Mouse (Mus musculus) midbrain, embryonic 12.5 days (tissue): Measurements from ENCODE around the gene Kif1a. TPM values are rescaled to one million over a fixed set of nuclear protein-coding genes. Genes with fewer than 3 reads are reported as not detected.
A peak's percentile ranks its signal among the peaks of the same experiment; 100 is the strongest.

Experiments
- ATAC-seq: fragments of 200-750 bp; cut with Nextera tagmentation; 2 replicates; pipeline ENCODE4 v1.8.0; 2017; ENCODE audit warnings: low read depth, moderate TSS enrichment, moderate library complexity; ENCODE audit not compliant: low FRiP score
- H3K27ac ChIP-seq: fragments of 300-500 bp; sonication (generic); replicated peaks from 2 replicates; pipeline ENCODE4 v1.5.1; 2016; ENCODE audit warnings: mild to moderate bottlenecking
- H3K27me3 ChIP-seq: fragments of 300-500 bp; sonication (generic); 2 replicates; pipeline ENCODE4 v1.6.1; 2016; ENCODE audit warnings: mild to moderate bottlenecking
- H3K36me3 ChIP-seq: fragments of 300-500 bp; sonication (generic); 2 replicates; pipeline ENCODE4 v1.6.1; 2016
- H3K4me1 ChIP-seq: fragments of 300-500 bp; sonication (generic); 2 replicates; pipeline ENCODE4 v1.6.1; 2016
- H3K4me2 ChIP-seq: fragments of 300-500 bp; sonication (generic); replicated peaks from 2 replicates; pipeline ENCODE4 v1.6.1; 2016; ENCODE audit warnings: mild to moderate bottlenecking, moderate library complexity
- H3K4me3 ChIP-seq: fragments of 300-500 bp; sonication (generic); 2 replicates; pipeline ENCODE4 v1.5.1; 2016; ENCODE audit warnings: mild to moderate bottlenecking
- H3K9ac ChIP-seq: fragments of 300-500 bp; sonication (generic); replicated peaks from 2 replicates; pipeline ENCODE4 v1.6.1; 2016; ENCODE audit warnings: mild to moderate bottlenecking, moderate library complexity
- H3K9me3 ChIP-seq: fragments of 300-500 bp; sonication (generic); 2 replicates; pipeline ENCODE4 v1.6.1; 2016; ENCODE audit warnings: mild to moderate bottlenecking
- WGBS: fragments of 180-500 bp; shearing (Covaris S2); methylation state at CpG from one replicate; pipeline ENCODE4 v1.1.7; 2016; 5-methylcytosine and 5-hydroxymethylcytosine counted together
- polyA plus RNA-seq: library from polyadenylated mRNA; unstranded; fragments of >200 nt; fragmentation: Nextera tagmentation; extraction: Ambion mirVana; gene quantifications from 2 replicates; pipeline ENCODE4 v1.2.1, GENCODE M21; 2016

Gene Kif1a
- 125 and 126 TPM in 2 replicates for polyA plus RNA-seq

- ATAC-seq: peak; percentile 92
- no peaks in the 10 kb centered on the region for H3K36me3 ChIP-seq
- H3K4me2 ChIP-seq: peak within 1 kb of the TSS; percentile 95
- under 1% methylated on average over 39 of the region's 39 CpGs for WGBS
- peak within 1 kb of the TSS; percentile 62 for H3K4me3 ChIP-seq
- peak within 1 kb of the TSS; percentile 71 for H3K9ac ChIP-seq
- H3K27ac ChIP-seq: peak within 1 kb of the TSS; percentile 73
- peaks cover 25% of the 10 kb centered on the region for H3K4me1 ChIP-seq
- H3K27me3 ChIP-seq: peaks cover 27% of the 10 kb centered on the region
- H3K9me3 ChIP-seq: no peaks in the 10 kb centered on the region
Measured at GRCm38 (mm10) chr1:93101571-93102061, at the start of gene Kif1a. Gene Kif1a (minus strand): TSS chr1:93101951.

- Histone ChIP-seq H3K4me1 (no peaks in the 10 kb centered on the region), H3K9me3 (no peaks in the 10 kb centered on the region), H3K9ac (no peak overlapping the region), H3K4me3 (no peak overlapping the region), H3K36me3 (no peaks in the 10 kb centered on the region), H3K27ac (no peak overlapping the region), H3K4me2 (no peak overlapping the region), H3K27me3 (no peaks in the 10 kb centered on the region)
- WGBS: 68% methylated on average over 2 of the region's 2 CpGs
- ATAC-seq: no peak
Measured at GRCm38 (mm10) chr1:93150907-93151661, 49.3 kb upstream of the Kif1a start.

- WGBS: 75% methylated on average over 9 of the region's 9 CpGs
- no peaks in the 10 kb centered on the region for H3K36me3 ChIP-seq
- no peak overlapping the region for H3K27ac ChIP-seq
- ATAC-seq: no peak
- no peaks in the 10 kb centered on the region for H3K9me3 ChIP-seq
- no peak overlapping the region for H3K4me2 ChIP-seq
- H3K4me3 ChIP-seq: no peak overlapping the region
- no peaks in the 10 kb centered on the region for H3K27me3 ChIP-seq
- H3K9ac ChIP-seq: no peak overlapping the region
- no peaks in the 10 kb centered on the region for H3K4me1 ChIP-seq
Measured at GRCm38 (mm10) chr1:93144176-93144575, 42.4 kb upstream of the Kif1a start.

GRCm38 (mm10) chr1:93142871-93143270 lies 41.1 kb upstream of the Kif1a start:
- H3K9me3 ChIP-seq: no peaks in the 10 kb centered on the region
- no peaks in the 10 kb centered on the region for H3K4me1 ChIP-seq
- H3K27me3 ChIP-seq: no peaks in the 10 kb centered on the region
- H3K9ac ChIP-seq: no peak overlapping the region
- ATAC-seq: no peak
- H3K36me3 ChIP-seq: no peaks in the 10 kb centered on the region
- no peak overlapping the region for H3K4me2 ChIP-seq
- 93% methylated on average over 1 of the region's 1 CpGs for WGBS
- H3K27ac ChIP-seq: no peak overlapping the region
- no peak overlapping the region for H3K4me3 ChIP-seq

GRCm38 (mm10) chr1:93139713-93140112 lies 38.0 kb upstream of the Kif1a start:
- Histone ChIP-seq H3K4me3 (no peak overlapping the region), H3K4me1 (no peaks in the 10 kb centered on the region), H3K9ac (no peak overlapping the region), H3K4me2 (no peak overlapping the region), H3K9me3 (no peaks in the 10 kb centered on the region), H3K27me3 (no peaks in the 10 kb centered on the region), H3K27ac (no peak overlapping the region), H3K36me3 (no peaks in the 10 kb centered on the region)
- no peak for ATAC-seq
- 82% methylated on average over 7 of the region's 7 CpGs for WGBS

GRCm38 (mm10) chr1:93138534-93138933 lies 36.8 kb upstream of the Kif1a start:
- no peak for ATAC-seq
- H3K36me3 ChIP-seq: no peaks in the 10 kb centered on the region
- H3K4me2 ChIP-seq: no peak overlapping the region
- no peaks in the 10 kb centered on the region for H3K4me1 ChIP-seq
- H3K27me3 ChIP-seq: no peaks in the 10 kb centered on the region
- 83% methylated on average over 6 of the region's 6 CpGs for WGBS
- no peak overlapping the region for H3K4me3 ChIP-seq
- no peak overlapping the region for H3K27ac ChIP-seq
- no peak overlapping the region for H3K9ac ChIP-seq
- no peaks in the 10 kb centered on the region for H3K9me3 ChIP-seq

- H3K4me1 ChIP-seq: no peaks in the 10 kb centered on the region
- H3K9ac ChIP-seq: no peak within 1 kb of the TSS
- no peaks in the 10 kb centered on the region for H3K36me3 ChIP-seq
- H3K27me3 ChIP-seq: no peaks in the 10 kb centered on the region; the same call in 1 of the 2 replicates
- H3K4me3 ChIP-seq: no peak within 1 kb of the TSS
- no peak within 1 kb of the TSS for H3K4me2 ChIP-seq
- no peak within 1 kb of the TSS for H3K27ac ChIP-seq
- WGBS: 87% methylated on average over 12 of the region's 12 CpGs
- ATAC-seq: no peak
- H3K9me3 ChIP-seq: no peaks in the 10 kb centered on the region
Measured at GRCm38 (mm10) chr1:93135036-93135526, 33.3 kb upstream of the Kif1a start, which contains the start of gene Agxt. Gene Agxt (plus strand): TSS chr1:93135240.

- no peak overlapping the region for H3K4me3 ChIP-seq
- no peak overlapping the region for H3K4me2 ChIP-seq
- H3K9ac ChIP-seq: no peak overlapping the region
- no peak overlapping the region for H3K27ac ChIP-seq
- H3K4me1 ChIP-seq: no peaks in the 10 kb centered on the region
- no peaks in the 10 kb centered on the region for H3K9me3 ChIP-seq
- H3K27me3 ChIP-seq: no peaks in the 10 kb centered on the region; the same call in 1 of the 2 replicates
- WGBS: 74% methylated on average over 8 of the region's 8 CpGs
- no peaks in the 10 kb centered on the region for H3K36me3 ChIP-seq
- no peak for ATAC-seq
Measured at GRCm38 (mm10) chr1:93132676-93133075, 30.9 kb upstream of the Kif1a start.

GRCm38 (mm10) chr1:93130242-93130983 lies 28.7 kb upstream of the Kif1a start:
- 71% methylated on average over 10 of the region's 10 CpGs for WGBS
- no peak overlapping the region for H3K4me3 ChIP-seq
- no peak for ATAC-seq
- no peak overlapping the region for H3K4me2 ChIP-seq
- H3K27me3 ChIP-seq: no peaks in the 10 kb centered on the region; the same call in 1 of the 2 replicates
- no peaks in the 10 kb centered on the region for H3K4me1 ChIP-seq
- no peak overlapping the region for H3K9ac ChIP-seq
- no peaks in the 10 kb centered on the region for H3K9me3 ChIP-seq
- H3K36me3 ChIP-seq: no peaks in the 10 kb centered on the region
- no peak overlapping the region for H3K27ac ChIP-seq

GRCm38 (mm10) chr1:93128710-93129349 lies 27.1 kb upstream of the Kif1a start:
- Histone ChIP-seq H3K27ac (no peak overlapping the region), H3K4me3 (no peak overlapping the region), H3K4me2 (no peak overlapping the region), H3K27me3 (no peaks in the 10 kb centered on the region; the same call in 1 of the 2 replicates), H3K36me3 (no peaks in the 10 kb centered on the region), H3K9me3 (no peaks in the 10 kb centered on the region), H3K9ac (no peak overlapping the region), H3K4me1 (no peaks in the 10 kb centered on the region)
- WGBS: 25% methylated on average over 6 of the region's 6 CpGs
- no peak for ATAC-seq

- H3K9me3 ChIP-seq: no peaks in the 10 kb centered on the region
- H3K27ac ChIP-seq: no peak overlapping the region
- H3K4me3 ChIP-seq: no peak overlapping the region
- H3K4me1 ChIP-seq: no peaks in the 10 kb centered on the region
- H3K27me3 ChIP-seq: no peaks in the 10 kb centered on the region; the same call in 1 of the 2 replicates
- ATAC-seq: no peak
- H3K4me2 ChIP-seq: no peak overlapping the region
- 80% methylated on average over 8 of the region's 8 CpGs for WGBS
- no peak overlapping the region for H3K9ac ChIP-seq
- H3K36me3 ChIP-seq: no peaks in the 10 kb centered on the region
Measured at GRCm38 (mm10) chr1:93128209-93128608, 26.5 kb upstream of the Kif1a start.
